Mouse (Mus musculus): ENCODE results near the gene Notch2. TPM values are rescaled to one million over a fixed set of nuclear protein-coding genes. Genes with fewer than 3 reads are reported as not detected.

The Notch2 gene
- polyA plus RNA-seq, 1 experiment from 2014 or later = 6.2 TPM

DNA sequence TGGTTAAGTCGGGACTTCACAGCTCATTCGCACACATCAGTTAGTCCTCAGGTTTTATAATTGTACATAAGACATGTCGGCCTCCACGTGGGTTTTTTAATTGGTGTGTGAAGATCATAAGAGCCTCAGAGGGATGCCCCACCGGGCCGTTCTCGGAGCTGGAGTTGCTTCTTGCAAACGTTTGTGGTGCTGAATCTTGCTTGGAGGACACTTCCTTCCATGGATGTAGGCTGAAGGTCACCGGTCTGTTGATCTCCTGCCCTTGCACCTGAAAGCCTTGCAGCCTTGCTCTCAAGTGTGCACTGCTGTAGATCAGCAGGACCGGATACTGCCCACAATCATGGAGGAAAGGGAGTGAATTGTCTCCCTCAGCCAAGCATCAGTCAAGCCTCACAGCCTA is 137.7 kb downstream of the Notch2 start:
- 80% methylated on average over 10 of the region's 10 CpGs for WGBS (ENCODE audit: insufficient replicate concordance)
- no peaks in the 10 kb centered on the region; the same call in 1 of the 2 replicates for H3K4me1 ChIP-seq (ENCODE audit: insufficient read depth)
- no peaks in the 10 kb centered on the region for H3K9me3 ChIP-seq (ENCODE audit: low read length)

GRCm38 (mm10) chr3:98153460-98153859 is 140.1 kb downstream of the Notch2 start:
- no peak overlapping the region for H3K27ac ChIP-seq (ENCODE audit: low read depth)
- peak; percentile 8 for DNase-seq
- TF ChIP-seq EP300 (IDR thresholded peaks at IDR 0.05; ENCODE audit: low read depth) = no peak
- TF ChIP-seq CTCF (IDR thresholded peaks at IDR 0.05; ENCODE audit: low read depth) = no peak
- peaks cover 4% of the 10 kb centered on the region for H3K36me3 ChIP-seq (replicated peaks; ENCODE audit: insufficient read depth, low read length)
- no peak overlapping the region for H3K4me3 ChIP-seq (ENCODE audit: low read depth, low read length)
- ATAC-seq = no peak
- no peak overlapping the region for H3K9ac ChIP-seq (replicated peaks)
- H3K4me1 ChIP-seq (ENCODE audit: insufficient read depth) = peaks cover 2% of the 10 kb centered on the region
- H3K27me3 ChIP-seq (ENCODE audit: insufficient read depth, low read length) = no peaks in the 10 kb centered on the region
- no peak overlapping the region for H3K4me2 ChIP-seq (ENCODE audit: low read depth, low read length)
- H3K9me3 ChIP-seq (ENCODE audit: low read length) = no peaks in the 10 kb centered on the region

More for the DNA sequence above, 137.7 kb downstream of the Notch2 start:
- no peak for ATAC-seq
- DNase-seq = no peak
- H3K4me2 ChIP-seq (ENCODE audit: low read depth, low read length) = no peak overlapping the region
- H3K36me3 ChIP-seq (replicated peaks; ENCODE audit: insufficient read depth, low read length) = peaks cover 27% of the 10 kb centered on the region
- H3K27ac ChIP-seq (ENCODE audit: low read depth) = no peak overlapping the region
- H3K27me3 ChIP-seq (ENCODE audit: insufficient read depth, low read length) = no peaks in the 10 kb centered on the region
- TF ChIP-seq CTCF (IDR thresholded peaks at IDR 0.05; ENCODE audit: low read depth) (no peak), EP300 (IDR thresholded peaks at IDR 0.05; ENCODE audit: low read depth) (no peak)
- no peak overlapping the region for H3K9ac ChIP-seq (replicated peaks)
- H3K4me3 ChIP-seq (ENCODE audit: low read depth, low read length) = no peak overlapping the region

DNA sequence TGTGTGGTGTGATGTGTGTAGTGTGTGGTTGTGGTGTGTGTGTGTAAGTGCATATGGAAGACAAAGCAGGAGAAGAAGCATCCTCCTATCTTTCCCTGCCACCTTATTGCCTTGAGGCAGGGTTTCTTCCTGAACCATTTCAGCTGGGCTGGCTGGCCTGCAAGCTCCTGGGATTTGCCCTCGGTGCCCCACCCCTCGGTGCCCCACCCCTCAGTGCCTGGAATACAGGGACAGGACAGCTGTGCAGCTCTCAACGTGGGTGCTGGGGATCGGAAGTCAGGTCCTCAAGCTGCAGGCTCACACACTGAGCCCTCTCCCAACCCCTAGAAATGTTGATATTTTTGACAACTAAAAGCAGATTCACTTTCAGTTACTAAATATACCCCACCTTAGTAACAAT is 142.8 kb downstream of the Notch2 start:
- Histone ChIP-seq H3K4me1 (ENCODE audit: insufficient read depth) (peaks cover 2% of the 10 kb centered on the region), H3K9me3 (ENCODE audit: low read length) (no peaks in the 10 kb centered on the region), H3K9ac (replicated peaks) (no peak overlapping the region), H3K36me3 (replicated peaks; ENCODE audit: insufficient read depth, low read length) (no peaks in the 10 kb centered on the region), H3K27ac (ENCODE audit: low read depth) (no peak overlapping the region), H3K4me2 (ENCODE audit: low read depth, low read length) (no peak overlapping the region), H3K4me3 (ENCODE audit: low read depth, low read length) (no peak overlapping the region), H3K27me3 (ENCODE audit: insufficient read depth, low read length) (no peaks in the 10 kb centered on the region)
- ATAC-seq = no peak
- 33% methylated on average over 4 of the region's 4 CpGs for WGBS (ENCODE audit: insufficient replicate concordance)
- no peak for TF ChIP-seq EP300 (IDR thresholded peaks at IDR 0.05; ENCODE audit: low read depth)
- no peak for TF ChIP-seq CTCF (IDR thresholded peaks at IDR 0.05; ENCODE audit: low read depth)
- DNase-seq = peak; percentile 15

DNA sequence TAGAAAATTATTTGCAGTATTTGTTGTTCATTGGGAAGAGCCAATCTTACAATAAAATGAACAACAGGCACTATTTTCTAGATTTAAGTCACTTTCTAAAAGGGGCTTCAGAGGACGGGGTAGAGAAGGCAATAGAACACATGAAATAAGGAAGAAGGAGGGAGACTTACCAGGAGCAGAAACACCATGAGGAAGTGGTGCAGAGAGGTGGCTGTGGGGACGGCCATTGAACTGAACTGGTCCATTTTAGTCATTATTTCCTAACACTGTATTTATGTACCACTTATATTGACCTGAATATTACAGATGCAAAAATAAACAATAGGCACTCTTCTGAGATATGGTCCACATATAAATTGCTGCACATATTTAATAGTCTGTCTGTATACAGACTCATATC is 143.7 kb downstream of the Notch2 start:
- H3K4me2 ChIP-seq (ENCODE audit: low read depth, low read length) = no peak overlapping the region
- H3K4me3 ChIP-seq (ENCODE audit: low read depth, low read length) = no peak overlapping the region
- DNase-seq (peak; percentile 9), ATAC-seq (no peak)
- H3K9me3 ChIP-seq (ENCODE audit: low read length) = no peaks in the 10 kb centered on the region
- H3K27me3 ChIP-seq (ENCODE audit: insufficient read depth, low read length) = no peaks in the 10 kb centered on the region
- no peak overlapping the region for H3K9ac ChIP-seq (replicated peaks)
- TF ChIP-seq EP300 (IDR thresholded peaks at IDR 0.05; ENCODE audit: low read depth) (no peak), CTCF (IDR thresholded peaks at IDR 0.05; ENCODE audit: low read depth) (no peak)
- WGBS (ENCODE audit: insufficient replicate concordance) = 32% methylated on average over 2 of the region's 2 CpGs
- peak overlapping the region; percentile 62; the same call in 1 of the 2 replicates for H3K27ac ChIP-seq (ENCODE audit: low read depth)
- H3K36me3 ChIP-seq (replicated peaks; ENCODE audit: insufficient read depth, low read length) = no peaks in the 10 kb centered on the region
- H3K4me1 ChIP-seq (ENCODE audit: insufficient read depth) = peaks cover 2% of the 10 kb centered on the region

DNA sequence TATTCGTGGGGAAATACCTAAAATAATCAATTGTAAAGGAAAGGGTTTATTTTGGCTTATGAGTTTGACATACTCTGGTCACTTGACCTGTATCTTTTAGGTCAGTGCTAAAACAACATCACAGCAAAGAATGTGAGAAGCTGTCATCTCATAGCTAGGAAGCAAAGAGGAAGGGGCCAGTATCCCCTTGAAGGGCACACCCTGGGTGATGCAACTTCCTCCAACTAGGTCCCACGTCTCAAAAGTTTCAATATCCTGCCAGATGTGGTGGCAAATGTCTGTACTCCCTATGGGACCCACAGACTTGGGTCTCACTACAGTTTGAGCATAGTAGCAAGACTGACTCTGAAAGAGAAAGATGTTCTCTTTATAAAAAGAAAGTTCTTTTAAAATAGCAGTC is 144.3 kb downstream of the Notch2 start:
- Histone ChIP-seq H3K9ac (replicated peaks) (no peak overlapping the region), H3K27me3 (ENCODE audit: insufficient read depth, low read length) (no peaks in the 10 kb centered on the region), H3K4me2 (ENCODE audit: low read depth, low read length) (no peak overlapping the region), H3K27ac (ENCODE audit: low read depth) (peak overlapping the region; percentile 62; the same call in 1 of the 2 replicates), H3K4me3 (ENCODE audit: low read depth, low read length) (no peak overlapping the region), H3K9me3 (ENCODE audit: low read length) (no peaks in the 10 kb centered on the region), H3K36me3 (replicated peaks; ENCODE audit: insufficient read depth, low read length) (no peaks in the 10 kb centered on the region), H3K4me1 (ENCODE audit: insufficient read depth) (peaks cover 2% of the 10 kb centered on the region)
- ATAC-seq = 0 out of 2 replicates have a peak, but pooled peaks have one; percentile 23
- DNase-seq = peak; percentile 17
- TF ChIP-seq CTCF (IDR thresholded peaks at IDR 0.05; ENCODE audit: low read depth) = no peak
- TF ChIP-seq EP300 (IDR thresholded peaks at IDR 0.05; ENCODE audit: low read depth) = no peak
- 31% methylated on average over 2 of the region's 2 CpGs for WGBS (ENCODE audit: insufficient replicate concordance)

- Histone ChIP-seq H3K9ac (replicated peaks) (no peak overlapping the region), H3K4me1 (ENCODE audit: insufficient read depth) (peaks cover 2% of the 10 kb centered on the region), H3K36me3 (replicated peaks; ENCODE audit: insufficient read depth, low read length) (no peaks in the 10 kb centered on the region), H3K27ac (ENCODE audit: low read depth) (no peak overlapping the region), H3K27me3 (ENCODE audit: insufficient read depth, low read length) (no peaks in the 10 kb centered on the region), H3K4me2 (ENCODE audit: low read depth, low read length) (no peak overlapping the region), H3K9me3 (ENCODE audit: low read length) (no peaks in the 10 kb centered on the region), H3K4me3 (ENCODE audit: low read depth, low read length) (no peak overlapping the region)
- no peak for TF ChIP-seq EP300 (IDR thresholded peaks at IDR 0.05; ENCODE audit: low read depth)
- no peak for TF ChIP-seq CTCF (IDR thresholded peaks at IDR 0.05; ENCODE audit: low read depth)
- WGBS (ENCODE audit: insufficient replicate concordance) = 70% methylated on average over 4 of the region's 4 CpGs
- DNase-seq (no peak), ATAC-seq (no peak)
These were observed 145.3 kb downstream of the Notch2 start for GRCm38 (mm10) chr3:98158646-98159045.

GRCm38 (mm10) chr3:98159289-98159688 is 146.0 kb downstream of the Notch2 start:
- ATAC-seq (no peak), DNase-seq (no peak)
- Histone ChIP-seq H3K4me2 (ENCODE audit: low read depth, low read length) (no peak overlapping the region), H3K9ac (replicated peaks) (no peak overlapping the region), H3K27ac (ENCODE audit: low read depth) (no peak overlapping the region), H3K27me3 (ENCODE audit: insufficient read depth, low read length) (no peaks in the 10 kb centered on the region), H3K4me1 (ENCODE audit: insufficient read depth) (peaks cover 2% of the 10 kb centered on the region), H3K36me3 (replicated peaks; ENCODE audit: insufficient read depth, low read length) (no peaks in the 10 kb centered on the region), H3K9me3 (ENCODE audit: low read length) (no peaks in the 10 kb centered on the region), H3K4me3 (ENCODE audit: low read depth, low read length) (no peak overlapping the region)
- 62% methylated on average over 4 of the region's 4 CpGs for WGBS (ENCODE audit: insufficient replicate concordance)
- TF ChIP-seq EP300 (IDR thresholded peaks at IDR 0.05; ENCODE audit: low read depth) (no peak), CTCF (IDR thresholded peaks at IDR 0.05; ENCODE audit: low read depth) (no peak)
